Mouse (Mus musculus): ENCODE data around the gene Atp10a.
"Not testable (repeated sequence)": the region's sequence is repeated elsewhere in the genome, so short reads cannot be mapped to it uniquely, and the experiment has no call there.

Gene Atp10a

DNA sequence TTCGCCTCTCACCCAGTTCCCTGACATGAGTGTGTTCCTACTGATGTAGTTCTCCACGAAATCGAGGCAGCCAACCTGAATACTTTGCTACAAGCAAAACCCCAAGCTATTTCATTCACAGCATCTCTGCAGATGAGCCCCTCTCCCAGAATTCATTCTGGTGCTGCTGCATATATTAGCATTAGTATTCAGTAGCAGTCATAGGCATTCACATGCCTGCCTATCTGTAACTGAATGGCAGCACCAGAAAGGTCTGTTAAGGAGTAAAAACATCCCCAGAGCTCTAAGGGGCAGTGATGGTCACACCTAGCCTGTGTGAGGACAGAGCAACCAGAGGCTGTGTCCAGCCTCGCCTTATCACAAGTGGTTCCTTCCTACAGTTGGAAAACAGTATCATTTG, 131.0 kb downstream of the Atp10a start:
- no peak for DNase-seq (ENCODE audit: extremely low read depth, insufficient read length, low spot score)

DNA sequence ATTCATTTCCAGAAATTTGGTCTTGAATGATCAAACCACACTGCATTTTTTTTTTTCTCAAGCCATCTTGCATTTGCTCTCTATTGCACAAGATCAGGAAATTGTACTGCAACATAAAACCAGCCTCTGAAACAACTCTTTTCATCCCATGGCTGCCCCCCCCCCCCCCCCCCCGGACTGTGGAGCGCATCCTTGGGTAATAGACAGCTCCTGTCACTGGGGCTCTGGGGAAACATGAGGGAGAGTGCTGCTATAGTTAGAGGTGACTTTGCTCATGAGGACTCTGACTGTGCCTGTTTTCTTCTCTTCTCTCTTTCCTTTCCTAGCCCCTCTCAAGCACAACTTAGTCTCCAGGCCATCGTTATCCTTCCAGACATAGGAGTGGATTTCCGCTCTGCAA, 131.6 kb downstream of the Atp10a start:
- no peak for DNase-seq (ENCODE audit: extremely low read depth, insufficient read length, low spot score)

- no peak for DNase-seq (ENCODE audit: extremely low read depth, insufficient read length, low spot score)
Measured at GRCm38 (mm10) chr7:58788424-58789261, 132.7 kb downstream of the Atp10a start.

DNA sequence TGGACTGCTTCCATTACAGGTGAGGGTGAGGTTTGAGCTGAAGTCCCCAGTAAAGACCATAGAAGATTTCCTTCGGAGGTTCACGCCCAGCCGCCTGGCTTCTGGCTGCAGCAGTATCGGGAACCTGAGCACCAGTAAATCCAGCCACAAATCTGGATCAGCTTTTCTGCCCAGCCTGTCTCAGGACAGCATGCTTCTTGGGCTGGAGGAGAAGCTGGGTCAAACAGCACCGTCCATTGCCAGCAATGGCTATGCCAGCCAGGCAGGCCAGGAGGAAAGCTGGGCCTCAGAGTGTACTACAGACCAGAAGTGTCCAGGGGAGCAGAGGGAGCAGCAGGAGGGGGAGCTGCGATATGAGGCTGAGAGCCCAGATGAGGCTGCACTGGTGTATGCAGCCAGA, 141.3 kb downstream of the Atp10a start:
- DNase-seq (ENCODE audit: extremely low read depth, insufficient read length, low spot score): no peak

DNA sequence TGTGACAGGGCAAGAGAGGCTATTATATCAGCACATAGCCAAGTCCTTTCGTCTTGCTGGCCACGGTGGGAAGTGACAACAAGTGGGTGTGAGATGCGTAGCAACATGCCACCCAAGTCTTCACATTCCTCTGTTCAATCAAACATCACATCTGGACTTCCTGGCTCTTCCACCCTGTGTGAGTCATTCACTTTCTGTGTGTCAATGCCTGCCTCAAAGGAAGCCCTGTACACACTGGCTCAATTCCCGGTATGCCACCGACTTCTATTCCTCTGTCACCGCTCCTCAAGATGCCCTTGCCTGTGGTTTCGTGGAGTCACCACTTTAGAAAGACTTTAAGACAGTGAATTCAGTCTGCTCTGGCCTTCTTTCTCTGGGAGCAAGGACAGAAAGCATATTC, 144.9 kb downstream of the Atp10a start:
- peak; percentile 79 for DNase-seq (ENCODE audit: extremely low read depth, insufficient read length, low spot score)

GRCm38 (mm10) chr7:58801791-58802190, 145.8 kb downstream of the Atp10a start:
- peak; percentile 18 for DNase-seq (ENCODE audit: extremely low read depth, insufficient read length, low spot score)

DNA sequence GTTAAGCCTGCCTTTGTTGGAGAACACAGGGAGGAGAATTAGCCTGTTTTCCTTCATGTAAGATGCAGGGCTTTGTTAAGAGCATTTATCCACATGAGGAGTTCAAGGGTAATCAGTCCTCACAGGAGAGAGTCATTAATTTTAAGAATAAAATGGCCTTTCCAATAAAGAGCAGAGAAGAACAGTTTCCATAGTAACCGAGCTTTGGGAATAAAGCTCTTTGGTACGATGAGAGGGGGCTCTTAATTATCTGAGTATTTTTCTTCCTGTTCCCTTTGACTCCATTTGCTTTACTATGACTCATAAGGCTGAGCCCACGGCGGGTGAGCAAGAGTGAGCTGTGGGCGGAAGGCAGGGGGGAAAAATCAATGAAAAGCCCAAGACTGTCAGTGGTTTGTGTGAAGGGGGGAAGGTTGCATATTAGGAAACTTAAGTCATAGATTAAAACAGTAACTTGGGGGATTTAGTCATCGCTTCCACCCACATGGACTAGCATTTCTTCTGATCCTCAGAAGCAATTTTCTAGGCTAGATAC, 166.2 kb downstream of the Atp10a start:
- peak; percentile 50 for DNase-seq (ENCODE audit: extremely low read depth, insufficient read length, low spot score)

DNA sequence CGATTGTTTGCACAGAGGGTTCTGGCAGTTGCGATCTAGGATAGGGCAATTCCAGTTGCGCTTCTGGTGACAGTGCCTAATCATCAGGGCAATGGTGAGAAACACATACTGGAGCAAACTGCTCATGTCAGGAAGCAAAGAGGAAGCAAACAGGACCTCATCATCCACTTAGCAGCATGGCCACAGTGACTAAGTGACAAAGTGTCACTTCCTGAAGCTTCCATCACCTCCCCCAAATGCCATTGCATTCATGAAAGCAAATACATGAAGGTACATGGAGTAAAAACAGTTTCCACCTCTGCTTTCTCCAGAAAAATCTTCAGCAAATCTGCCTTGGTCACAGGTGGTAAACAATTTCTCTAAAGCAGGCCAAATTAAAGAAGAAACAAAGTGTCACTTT, 168.7 kb downstream of the Atp10a start:
- no peak for DNase-seq (ENCODE audit: extremely low read depth, insufficient read length, low spot score)

DNA sequence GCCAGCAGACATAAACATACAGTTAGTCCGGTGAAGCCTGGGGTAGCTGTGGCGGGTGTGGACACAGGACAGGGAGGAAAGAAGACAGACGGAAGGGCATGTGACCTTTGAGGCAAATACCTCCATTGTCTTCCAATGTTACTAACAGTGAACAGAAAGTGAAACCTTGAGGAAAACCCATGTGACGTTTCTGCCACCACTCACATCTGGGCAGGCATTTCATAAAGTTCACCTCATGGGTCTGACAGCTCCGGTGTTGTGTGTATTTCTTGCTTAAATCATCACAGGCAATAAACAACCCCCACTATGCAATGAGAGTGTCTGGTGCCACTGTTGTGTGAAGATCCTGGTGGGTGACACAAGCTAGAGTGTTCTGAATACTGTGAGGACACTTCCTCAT, 173.1 kb downstream of the Atp10a start:
- no peak for DNase-seq (ENCODE audit: extremely low read depth, insufficient read length, low spot score)

DNA sequence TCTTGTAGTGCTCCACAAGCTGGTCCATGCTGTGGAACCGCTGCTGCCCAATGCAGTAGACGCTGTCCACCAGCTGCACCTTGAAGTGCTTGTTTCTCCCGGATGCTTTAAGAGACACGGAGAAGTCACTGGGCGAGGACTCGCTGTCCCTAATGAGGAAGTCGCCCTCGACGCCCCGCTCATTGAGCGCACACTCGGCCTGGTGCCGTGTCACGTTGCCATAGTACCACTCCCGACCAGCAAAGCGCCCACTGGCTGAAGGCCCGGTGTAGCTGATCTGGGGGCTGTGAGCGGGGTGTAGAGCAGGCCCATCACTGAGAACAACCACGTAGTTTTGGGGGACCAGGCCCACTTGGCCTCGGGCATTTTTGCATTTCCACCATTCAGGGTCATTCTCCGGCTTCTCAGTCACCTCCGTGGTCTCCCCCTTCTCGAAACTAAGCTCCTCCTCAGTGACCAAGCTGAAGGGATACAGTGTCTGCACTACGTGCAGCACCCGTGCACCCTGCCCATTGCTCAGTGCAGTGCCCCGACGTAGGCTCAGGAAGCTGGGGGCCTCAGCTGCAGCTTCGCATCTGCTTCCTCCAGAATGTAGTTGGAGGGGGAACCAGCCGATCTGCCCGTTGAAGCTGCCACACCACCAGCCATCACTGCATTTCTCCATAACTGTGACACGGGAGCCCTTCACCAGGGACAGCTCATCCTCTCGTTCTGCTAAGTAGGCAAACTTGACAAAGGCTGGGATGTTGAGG, 181.1 kb downstream of the Atp10a start:
- not testable (repeated sequence) for DNase-seq (ENCODE audit: extremely low read depth, insufficient read length, low spot score)

DNA sequence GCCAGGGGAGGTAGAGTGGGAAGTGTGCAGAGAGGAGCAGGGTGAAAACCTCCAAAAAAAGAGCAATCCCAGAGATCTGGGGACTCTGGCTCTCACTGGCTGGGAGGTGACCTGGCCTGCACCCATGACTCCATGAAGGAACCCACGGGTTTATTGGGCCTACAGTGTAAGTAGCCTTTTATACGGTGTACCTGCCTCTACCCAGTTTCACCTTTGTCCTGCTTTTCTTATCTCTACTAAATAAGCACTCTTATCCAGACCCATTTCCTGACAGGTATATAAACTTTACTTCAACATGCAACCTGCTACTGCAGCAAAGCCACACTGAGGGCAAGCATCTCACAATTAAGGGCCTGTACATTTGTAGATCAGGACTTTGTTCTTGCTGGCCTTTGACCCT, 184.4 kb downstream of the Atp10a start:
- no peak for DNase-seq (ENCODE audit: extremely low read depth, insufficient read length, low spot score)

DNA sequence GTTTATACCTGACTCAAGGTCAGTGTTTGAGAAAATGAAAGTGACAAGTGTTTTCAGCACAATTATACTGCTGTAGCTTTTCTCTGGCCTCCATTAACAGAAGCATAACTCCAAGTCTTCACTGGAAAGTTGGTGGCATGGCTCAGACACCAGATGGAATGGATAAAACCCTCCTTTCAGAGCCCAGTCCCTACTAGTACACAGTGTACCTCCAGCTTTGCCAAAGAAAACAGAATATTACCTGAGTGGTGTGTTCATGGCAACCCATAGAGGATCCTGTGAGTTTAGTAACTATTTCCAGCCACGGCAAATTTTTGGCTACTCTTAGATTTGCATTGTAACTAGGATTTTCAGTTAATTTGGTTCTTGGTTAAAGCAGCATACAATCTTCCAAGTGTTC, 185.1 kb downstream of the Atp10a start:
- no peak for DNase-seq (ENCODE audit: extremely low read depth, insufficient read length, low spot score)

- DNase-seq (ENCODE audit: extremely low read depth, insufficient read length, low spot score): no peak
Measured at GRCm38 (mm10) chr7:58842818-58843217, 186.9 kb downstream of the Atp10a start.

DNA sequence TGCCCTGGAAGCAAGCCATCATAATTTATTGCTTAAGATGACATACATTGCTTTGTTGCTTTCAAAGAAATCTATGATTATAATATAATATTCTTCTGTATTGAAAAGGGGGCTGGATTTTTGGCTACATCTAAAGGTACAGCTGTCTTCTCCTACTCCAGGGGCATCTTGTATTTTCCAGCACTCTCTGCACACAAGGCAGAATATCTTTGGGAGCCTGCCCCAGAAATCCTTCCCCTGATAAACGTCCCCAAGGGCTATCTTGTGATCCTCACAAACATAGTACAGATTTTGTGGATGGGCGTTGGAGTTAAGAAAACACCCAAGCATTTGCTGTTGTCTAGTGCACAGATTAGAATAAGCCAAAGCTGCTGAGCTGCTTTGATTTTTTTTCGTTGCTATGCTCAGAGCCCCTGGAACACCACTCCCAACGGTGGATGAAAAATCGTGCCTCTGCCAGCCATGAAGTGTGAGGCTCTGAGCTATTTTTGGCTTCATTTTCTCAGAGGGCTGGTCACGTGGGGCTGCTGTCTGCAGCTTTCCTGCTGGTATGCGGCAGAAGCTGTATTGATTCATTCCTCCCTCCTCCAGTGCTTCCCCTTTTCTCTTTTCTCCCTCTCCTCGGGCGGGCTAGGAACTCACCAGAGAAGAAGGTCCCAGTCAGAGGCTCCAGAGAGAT, 187.9 kb downstream of the Atp10a start:
- peak; percentile 46 for DNase-seq (ENCODE audit: extremely low read depth, insufficient read length, low spot score)

DNA sequence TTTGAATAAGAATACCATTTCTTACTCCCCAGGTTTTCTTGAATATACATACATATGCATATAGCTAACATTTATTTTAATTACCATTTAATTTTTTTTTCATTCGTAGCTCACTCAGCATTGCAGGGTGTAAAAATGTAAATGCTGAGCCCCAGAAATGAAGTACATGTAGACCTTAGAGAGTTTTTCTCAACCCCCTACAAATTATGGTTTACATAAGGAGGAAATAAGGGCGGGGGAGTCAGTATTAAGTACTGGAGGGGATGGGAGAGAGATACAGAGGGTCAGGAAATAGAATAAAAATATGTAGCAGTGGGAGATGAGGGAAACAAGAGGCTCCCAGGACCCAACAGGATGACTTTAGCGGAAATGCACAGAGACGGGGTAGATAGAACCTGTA, 188.5 kb downstream of the Atp10a start:
- DNase-seq (ENCODE audit: extremely low read depth, insufficient read length, low spot score): no peak

- no peak for DNase-seq (ENCODE audit: extremely low read depth, insufficient read length, low spot score)
Measured at GRCm38 (mm10) chr7:58858921-58859320, 203.0 kb downstream of the Atp10a start.

GRCm38 (mm10) chr7:58863174-58863573, 207.2 kb downstream of the Atp10a start:
- DNase-seq (ENCODE audit: extremely low read depth, insufficient read length, low spot score): no peak

- no peak for DNase-seq (ENCODE audit: extremely low read depth, insufficient read length, low spot score)
Measured at GRCm38 (mm10) chr7:58866865-58867614, 211.1 kb downstream of the Atp10a start.

DNA sequence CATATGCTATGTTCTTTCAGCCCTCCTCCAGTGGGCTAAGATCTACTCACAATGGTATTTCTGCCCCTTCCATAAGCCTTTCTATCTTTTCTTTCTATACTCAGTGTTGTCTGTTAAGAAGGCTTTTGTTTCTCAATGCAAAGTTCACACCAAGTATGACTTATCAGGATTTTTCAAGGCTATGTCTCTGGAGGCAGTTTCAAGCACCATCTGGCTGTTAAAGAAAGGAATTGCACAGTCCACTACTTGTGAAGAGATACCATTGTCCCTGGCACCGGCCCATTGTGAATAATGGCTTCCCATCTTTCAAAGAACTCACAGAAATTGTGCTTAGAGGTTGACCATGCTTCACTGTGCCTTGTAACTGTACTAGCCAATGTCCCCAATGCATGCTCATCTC, 214.7 kb downstream of the Atp10a start:
- DNase-seq (ENCODE audit: extremely low read depth, insufficient read length, low spot score): no peak

GRCm38 (mm10) chr7:58873676-58874075, 217.7 kb downstream of the Atp10a start:
- DNase-seq (ENCODE audit: extremely low read depth, insufficient read length, low spot score): no peak
